Mouse (Mus musculus): ENCODE measurements around the gene Ptprt. TPM values are rescaled to one million over a fixed set of nuclear protein-coding genes. Genes with fewer than 3 reads are reported as not detected.

Ptprt gene
- polyA plus RNA-seq, 1 experiment from 2014 or later, result 0.79 TPM

GRCm38 (mm10) chr2:162248296-162248695 lies 412.7 kb downstream of the Ptprt start:
- 68% methylated on average over 4 of the region's 4 CpGs for WGBS (ENCODE audit: insufficient replicate concordance)
- H3K27ac ChIP-seq (ENCODE audit: low read depth), result no peak overlapping the region
- ATAC-seq, result no peak
- H3K27me3 ChIP-seq (ENCODE audit: insufficient read depth, low read length), result no peaks in the 10 kb centered on the region
- no peak overlapping the region for H3K4me2 ChIP-seq (ENCODE audit: low read depth, low read length)
- no peak overlapping the region for H3K9ac ChIP-seq (replicated peaks)
- no peak for DNase-seq
- H3K4me3 ChIP-seq (ENCODE audit: low read depth, low read length), result no peak overlapping the region
- H3K9me3 ChIP-seq (ENCODE audit: low read length), result no peaks in the 10 kb centered on the region
- H3K36me3 ChIP-seq (replicated peaks; ENCODE audit: insufficient read depth, low read length), result no peaks in the 10 kb centered on the region
- no peaks in the 10 kb centered on the region for H3K4me1 ChIP-seq (ENCODE audit: insufficient read depth)
- no peak for TF ChIP-seq EP300 (IDR thresholded peaks at IDR 0.05; ENCODE audit: low read depth)
- no peak for TF ChIP-seq CTCF (IDR thresholded peaks at IDR 0.05; ENCODE audit: low read depth)

GRCm38 (mm10) chr2:162222476-162222875 lies 438.5 kb downstream of the Ptprt start:
- Histone ChIP-seq H3K9me3 (ENCODE audit: low read length) (no peaks in the 10 kb centered on the region), H3K36me3 (replicated peaks; ENCODE audit: insufficient read depth, low read length) (no peaks in the 10 kb centered on the region), H3K27me3 (ENCODE audit: insufficient read depth, low read length) (no peaks in the 10 kb centered on the region), H3K4me3 (ENCODE audit: low read depth, low read length) (no peak overlapping the region), H3K4me1 (ENCODE audit: insufficient read depth) (no peaks in the 10 kb centered on the region), H3K27ac (ENCODE audit: low read depth) (no peak overlapping the region), H3K9ac (replicated peaks) (no peak overlapping the region), H3K4me2 (ENCODE audit: low read depth, low read length) (no peak overlapping the region)
- DNase-seq (no peak), ATAC-seq (no peak)
- WGBS (ENCODE audit: insufficient replicate concordance), result 37% methylated on average over 1 of the region's 1 CpGs
- TF ChIP-seq CTCF (IDR thresholded peaks at IDR 0.05; ENCODE audit: low read depth) (no peak), EP300 (IDR thresholded peaks at IDR 0.05; ENCODE audit: low read depth) (no peak)

GRCm38 (mm10) chr2:162220586-162220985 lies 440.4 kb downstream of the Ptprt start:
- Histone ChIP-seq H3K4me1 (ENCODE audit: insufficient read depth) (no peaks in the 10 kb centered on the region), H3K9me3 (ENCODE audit: low read length) (no peaks in the 10 kb centered on the region), H3K36me3 (replicated peaks; ENCODE audit: insufficient read depth, low read length) (no peaks in the 10 kb centered on the region), H3K27me3 (ENCODE audit: insufficient read depth, low read length) (no peaks in the 10 kb centered on the region), H3K4me3 (ENCODE audit: low read depth, low read length) (no peak overlapping the region), H3K27ac (ENCODE audit: low read depth) (no peak overlapping the region), H3K9ac (replicated peaks) (no peak overlapping the region), H3K4me2 (ENCODE audit: low read depth, low read length) (no peak overlapping the region)
- TF ChIP-seq CTCF (IDR thresholded peaks at IDR 0.05; ENCODE audit: low read depth) (no peak), EP300 (IDR thresholded peaks at IDR 0.05; ENCODE audit: low read depth) (no peak)
- no peak for DNase-seq
- no peak for ATAC-seq

GRCm38 (mm10) chr2:162219507-162219906 lies 441.4 kb downstream of the Ptprt start:
- ATAC-seq (no peak), DNase-seq (no peak)
- TF ChIP-seq EP300 (IDR thresholded peaks at IDR 0.05; ENCODE audit: low read depth) (no peak), CTCF (IDR thresholded peaks at IDR 0.05; ENCODE audit: low read depth) (no peak)
- no peak overlapping the region for H3K4me2 ChIP-seq (ENCODE audit: low read depth, low read length)
- no peaks in the 10 kb centered on the region for H3K9me3 ChIP-seq (ENCODE audit: low read length)
- no peaks in the 10 kb centered on the region for H3K36me3 ChIP-seq (replicated peaks; ENCODE audit: insufficient read depth, low read length)
- no peak overlapping the region for H3K4me3 ChIP-seq (ENCODE audit: low read depth, low read length)
- no peak overlapping the region for H3K9ac ChIP-seq (replicated peaks)
- H3K27me3 ChIP-seq (ENCODE audit: insufficient read depth, low read length), result no peaks in the 10 kb centered on the region
- 76% methylated on average over 4 of the region's 4 CpGs for WGBS (ENCODE audit: insufficient replicate concordance)
- no peak overlapping the region for H3K27ac ChIP-seq (ENCODE audit: low read depth)
- no peaks in the 10 kb centered on the region for H3K4me1 ChIP-seq (ENCODE audit: insufficient read depth)

- WGBS (ENCODE audit: insufficient replicate concordance), result 78% methylated on average over 5 of the region's 5 CpGs
- no peaks in the 10 kb centered on the region for H3K27me3 ChIP-seq (ENCODE audit: insufficient read depth, low read length)
- no peak for TF ChIP-seq CTCF (IDR thresholded peaks at IDR 0.05; ENCODE audit: low read depth)
- TF ChIP-seq EP300 (IDR thresholded peaks at IDR 0.05; ENCODE audit: low read depth), result no peak
Measured at GRCm38 (mm10) chr2:162217896-162218295, 443.1 kb downstream of the Ptprt start.

GRCm38 (mm10) chr2:162212397-162212796 lies 448.6 kb downstream of the Ptprt start:
- no peak for ATAC-seq

More at GRCm38 (mm10) chr2:162217896-162218295, 443.1 kb downstream of the Ptprt start:
- ATAC-seq (no peak), DNase-seq (no peak)
- Histone ChIP-seq H3K4me3 (ENCODE audit: low read depth, low read length) (no peak overlapping the region), H3K9ac (replicated peaks) (no peak overlapping the region), H3K27ac (ENCODE audit: low read depth) (no peak overlapping the region), H3K9me3 (ENCODE audit: low read length) (no peaks in the 10 kb centered on the region), H3K4me2 (ENCODE audit: low read depth, low read length) (no peak overlapping the region), H3K4me1 (ENCODE audit: insufficient read depth) (no peaks in the 10 kb centered on the region), H3K36me3 (replicated peaks; ENCODE audit: insufficient read depth, low read length) (no peaks in the 10 kb centered on the region)

GRCm38 (mm10) chr2:162210564-162210963 lies 450.4 kb downstream of the Ptprt start:
- TF ChIP-seq EP300 (IDR thresholded peaks at IDR 0.05; ENCODE audit: low read depth) (no peak), CTCF (IDR thresholded peaks at IDR 0.05; ENCODE audit: low read depth) (no peak)
- H3K36me3 ChIP-seq (replicated peaks; ENCODE audit: insufficient read depth, low read length), result no peaks in the 10 kb centered on the region
- H3K9me3 ChIP-seq (ENCODE audit: low read length), result no peaks in the 10 kb centered on the region
- H3K4me1 ChIP-seq (ENCODE audit: insufficient read depth), result no peaks in the 10 kb centered on the region
- no peak overlapping the region for H3K4me2 ChIP-seq (ENCODE audit: low read depth, low read length)
- no peak overlapping the region for H3K9ac ChIP-seq (replicated peaks)
- ATAC-seq (no peak), DNase-seq (no peak)
- 79% methylated on average over 6 of the region's 6 CpGs for WGBS (ENCODE audit: insufficient replicate concordance)
- H3K27ac ChIP-seq (ENCODE audit: low read depth), result no peak overlapping the region
- H3K27me3 ChIP-seq (ENCODE audit: insufficient read depth, low read length), result no peaks in the 10 kb centered on the region
- H3K4me3 ChIP-seq (ENCODE audit: low read depth, low read length), result no peak overlapping the region

More at GRCm38 (mm10) chr2:162212397-162212796, 448.6 kb downstream of the Ptprt start:
- Histone ChIP-seq H3K4me3 (ENCODE audit: low read depth, low read length) (no peak overlapping the region), H3K4me1 (ENCODE audit: insufficient read depth) (no peaks in the 10 kb centered on the region), H3K4me2 (ENCODE audit: low read depth, low read length) (no peak overlapping the region), H3K27me3 (ENCODE audit: insufficient read depth, low read length) (no peaks in the 10 kb centered on the region), H3K27ac (ENCODE audit: low read depth) (no peak overlapping the region), H3K36me3 (replicated peaks; ENCODE audit: insufficient read depth, low read length) (no peaks in the 10 kb centered on the region), H3K9ac (replicated peaks) (no peak overlapping the region), H3K9me3 (ENCODE audit: low read length) (no peaks in the 10 kb centered on the region)
- no peak for DNase-seq
- TF ChIP-seq EP300 (IDR thresholded peaks at IDR 0.05; ENCODE audit: low read depth) (no peak), CTCF (IDR thresholded peaks at IDR 0.05; ENCODE audit: low read depth) (no peak)
- 30% methylated on average over 2 of the region's 2 CpGs for WGBS (ENCODE audit: insufficient replicate concordance)
